Comparison of ENCODE assay signal across 16 mouse cellular contexts in genomic region chr13:21997821-21998220, GRCm38 (mm10). TPM values are rescaled to one million over a fixed set of nuclear protein-coding genes. Genes with fewer than 3 reads are reported as not detected.
DNase-seq lines count a peak whose midpoint lies in the region; ATAC-seq and TF ChIP-seq lines count a peak whose summit lies in the region.
"Had no signal": no experiment of that assay in that cellular context is flagged by ENCODE, and none has a peak within 500 bp of the region (broad histone marks: within the 10 kb centered on the region; RNA-seq: fewer than 3 reads in every experiment).

No protein-coding gene starts in this region.

- peak overlapping the region; percentile 79 for H3K4me2 ChIP-seq in heart, embryonic 11.5 days
- H3K4me2 ChIP-seq in liver, embryonic 11.5 days = peak overlapping the region; percentile 79
- no peak overlapping the region for H3K4me2 ChIP-seq in forebrain, embryonic 14.5 days (ENCODE audit: low read length)

- no peaks in the 10 kb centered on the region for H3K9me3 ChIP-seq in heart, embryonic 11.5 days (replicated peaks; ENCODE audit: control insufficient read depth, low read length)
- H3K9me3 ChIP-seq in liver, embryonic 11.5 days (ENCODE audit: control insufficient read depth, low read length) = no peaks in the 10 kb centered on the region
- H3K9me3 ChIP-seq in ES-Bruce4 (replicated peaks; ENCODE audit: control insufficient read depth, insufficient read depth, low read length, poor library complexity, severe bottlenecking) = no peaks in the 10 kb centered on the region
- H3K9me3 ChIP-seq in forebrain, embryonic 14.5 days (replicated peaks; ENCODE audit: control insufficient read depth, low read length) = no peaks in the 10 kb centered on the region; the same call in 1 of the 2 replicates
- H3K9me3 ChIP-seq: hindbrain, embryonic 15.5 days; megakaryocyte, embryonic 14.5 days had no signal

- no peak overlapping the region for H3K9ac ChIP-seq in heart, embryonic 11.5 days (ENCODE audit: low read depth, low read length)
- H3K9ac ChIP-seq in liver, embryonic 11.5 days (ENCODE audit: low read depth, low read length) = no peak overlapping the region
- 0 out of 2 replicates have a peak overlapping the region, but pooled peaks have one; percentile 46 for H3K9ac ChIP-seq in ES-Bruce4 (ENCODE audit: low read depth, poor library complexity, severe bottlenecking)
- no peak overlapping the region for H3K9ac ChIP-seq in forebrain, embryonic 14.5 days (ENCODE audit: low read length)
- H3K9ac ChIP-seq: hindbrain, embryonic 15.5 days had no signal

- no peak for ATAC-seq in heart, embryonic 11.5 days (replicated peaks; ENCODE audit: insufficient number of reproducible peaks, low FRiP score, low TSS enrichment)
- ATAC-seq in liver, embryonic 11.5 days (replicated peaks; ENCODE audit: low FRiP score) = no peak
- ATAC-seq in forebrain, embryonic 14.5 days = no peak
- ATAC-seq: lung, postnatal 0 days had no signal

- H3K27ac ChIP-seq in heart, embryonic 11.5 days (ENCODE audit: low read depth, low read length) = no peak overlapping the region
- no peak overlapping the region for H3K27ac ChIP-seq in liver, embryonic 11.5 days (ENCODE audit: low read depth, low read length)
- H3K27ac ChIP-seq in ES-Bruce4 (ENCODE audit: insufficient read depth, low read length) = no peak overlapping the region
- H3K27ac ChIP-seq in forebrain, embryonic 14.5 days (ENCODE audit: low read depth, low read length) = no peak overlapping the region
- no peak overlapping the region for H3K27ac ChIP-seq in left cerebral cortex, adult 2 months
- H3K27ac ChIP-seq: hindbrain, embryonic 15.5 days had no signal

- TF ChIP-seq CTCF in ES-Bruce4 (IDR thresholded peaks at IDR 0.05; ENCODE audit: low read depth, low read length) = no peak
- no peak for TF ChIP-seq CTCF in left cerebral cortex, adult 2 months (IDR thresholded peaks at IDR 0.05)

- H3K36me3 ChIP-seq in heart, embryonic 11.5 days (ENCODE audit: control insufficient read depth, insufficient read depth, low read length) = no peaks in the 10 kb centered on the region
- no peaks in the 10 kb centered on the region for H3K36me3 ChIP-seq in liver, embryonic 11.5 days (ENCODE audit: control insufficient read depth, insufficient read depth, low read length)
- no peaks in the 10 kb centered on the region for H3K36me3 ChIP-seq in ES-Bruce4 (ENCODE audit: control insufficient read depth, insufficient read depth, low read length, poor library complexity, severe bottlenecking)
- H3K36me3 ChIP-seq in forebrain, embryonic 14.5 days (ENCODE audit: control insufficient read depth, insufficient read depth, low read length) = no peaks in the 10 kb centered on the region
- H3K36me3 ChIP-seq: hindbrain, embryonic 15.5 days had no signal

- H3K27me3 ChIP-seq in heart, embryonic 11.5 days (ENCODE audit: control insufficient read depth, insufficient read depth, low read length) = peaks cover 59% of the 10 kb centered on the region
- H3K27me3 ChIP-seq in liver, embryonic 11.5 days (replicated peaks; ENCODE audit: control insufficient read depth, insufficient read depth, low read length) = peaks cover 51% of the 10 kb centered on the region
- peaks cover 9% of the 10 kb centered on the region for H3K27me3 ChIP-seq in ES-Bruce4 (ENCODE audit: control insufficient read depth, insufficient read depth, low read length, poor library complexity, severe bottlenecking)
- peaks cover 70% of the 10 kb centered on the region for H3K27me3 ChIP-seq in forebrain, embryonic 14.5 days (replicated peaks; ENCODE audit: control insufficient read depth, insufficient read depth, low read length)

- intact Hi-C loops in left cerebral cortex, adult 2 months (cut with DNase I) = no loop called here

- TF ChIP-seq POLR2A in ES-Bruce4 (IDR thresholded peaks at IDR 0.05; ENCODE audit: insufficient read depth, low read length) = no peak

- no peak for DNase-seq in heart, adult 8-10 months (ENCODE audit: low spot score)
- peak; percentile 25 for DNase-seq in liver, embryonic 11.5 days (ENCODE audit: low spot score)
- no peak for DNase-seq in liver
- no peak for DNase-seq in forebrain, embryonic 14.5 days (ENCODE audit: low spot score)
- no peak for DNase-seq in left cerebral cortex, adult 2 months (ENCODE audit: extremely low spot score in 1 of 2, low spot score in 2 of 2)
- no peak for DNase-seq in urinary bladder, adult 18-20 months (ENCODE audit: low spot score in 2 of 2)
- DNase-seq: B cell, adult 2 months; cerebellum, postnatal 36 days; thymus, adult 2 months had no signal

- 0% methylated on average over 4 of the region's 4 CpGs for WGBS in heart, embryonic 11.5 days (ENCODE audit: insufficient replicate concordance)
- whole genome bisulfite sequencing in liver, embryonic 11.5 days = 11% methylated on average over 4 of the region's 4 CpGs
- 6% methylated on average over 4 of the region's 4 CpGs for WGBS in forebrain, embryonic 14.5 days

- no peak for TF ChIP-seq EP300 in ES-Bruce4 (IDR thresholded peaks at IDR 0.05; ENCODE audit: insufficient read depth, low read depth, low read length)

- peak overlapping the region; percentile 47 for H3K4me3 ChIP-seq in heart, embryonic 11.5 days (ENCODE audit: low read depth, low read length)
- H3K4me3 ChIP-seq in liver, embryonic 11.5 days (ENCODE audit: low read depth, low read length) = peak overlapping the region; percentile 39
- no peak overlapping the region for H3K4me3 ChIP-seq in ES-Bruce4 (ENCODE audit: low read depth, low read length)
- H3K4me3 ChIP-seq in forebrain, embryonic 14.5 days (ENCODE audit: low read depth, low read length) = 0 out of 2 replicates have a peak overlapping the region, but pooled peaks have one; percentile 15
- no peak overlapping the region for H3K4me3 ChIP-seq in left cerebral cortex, adult 2 months
- H3K4me3 ChIP-seq: hindbrain, embryonic 15.5 days had no signal

- no peaks in the 10 kb centered on the region for H3K4me1 ChIP-seq in heart, embryonic 11.5 days (ENCODE audit: control insufficient read depth, insufficient read depth, low read length)
- H3K4me1 ChIP-seq in liver, embryonic 11.5 days (replicated peaks; ENCODE audit: control insufficient read depth, insufficient read depth, low read length) = peaks cover 8% of the 10 kb centered on the region; the same call in 1 of the 2 replicates
- H3K4me1 ChIP-seq in ES-Bruce4 (ENCODE audit: control insufficient read depth, insufficient read depth, low read length) = peaks cover 2% of the 10 kb centered on the region
- H3K4me1 ChIP-seq in forebrain, embryonic 14.5 days (ENCODE audit: control insufficient read depth, insufficient read depth, low read length) = peaks cover 11% of the 10 kb centered on the region; the same call in 1 of the 2 replicates

RNA-seq across cellular contexts. Expression of gene Prss16, which starts 11.7 kb away (rescaled TPM):
- 0.24 and 0.66 TPM in 2 replicates for polyA plus RNA-seq in heart, embryonic 11.5 days (2014; fragmentation: Nextera tagmentation; extraction: Ambion mirVana)
- total RNA-seq in heart, adult 8-10 months (2022) = under 1 TPM in 1 of 4 experiments, not detected in 3; 0.22 TPM
- 0.48 and 0.86 TPM in 2 replicates for polyA plus RNA-seq in liver, embryonic 11.5 days (2014; fragmentation: Nextera tagmentation; extraction: Ambion mirVana)
- polyA plus RNA-seq in ES-Bruce4 (2011; ENCODE audit: insufficient read depth, insufficient read length, low read depth, missing spikeins) = 4.1 and 6.9 TPM in 2 replicates
- polyA plus RNA-seq in forebrain, embryonic 14.5 days (2014; fragmentation: Nextera tagmentation; extraction: Ambion mirVana) = 0.10 TPM in 1 of 2 replicates, not detected in the other
- 1 to 10 TPM in 1 of 2 experiments, under 1 TPM in 1; 0.57 to 1.1 TPM for total RNA-seq in left cerebral cortex, adult 2 months (2021)
- total RNA-seq: layer of hippocampus, postnatal 10 days had no signal
- polyA plus RNA-seq: hindbrain, embryonic 15.5 days had no signal

RNA-seq across cellular contexts. Expression of gene Pom121l2, which starts 16.8 kb away (rescaled TPM):
- not detected in 2 replicates for polyA plus RNA-seq in heart, embryonic 11.5 days (2014; fragmentation: Nextera tagmentation; extraction: Ambion mirVana)
- total RNA-seq in heart, adult 8-10 months (2022) = not detected
- not detected in 2 replicates for polyA plus RNA-seq in liver, embryonic 11.5 days (2014; fragmentation: Nextera tagmentation; extraction: Ambion mirVana)
- not detected in 2 replicates for polyA plus RNA-seq in ES-Bruce4 (2011; ENCODE audit: insufficient read depth, insufficient read length, low read depth, missing spikeins)
- 0.14 TPM in 1 of 2 replicates, not detected in the other for polyA plus RNA-seq in forebrain, embryonic 14.5 days (2014; fragmentation: Nextera tagmentation; extraction: Ambion mirVana)
- not detected for total RNA-seq in left cerebral cortex, adult 2 months (2021)
- total RNA-seq: left cerebral cortex, postnatal 25 days had no signal
- polyA plus RNA-seq: hindbrain, embryonic 15.5 days; lung, postnatal 0 days had no signal

RNA-seq across cellular contexts. Expression of gene Hist1h2ah, which starts 37.5 kb away (rescaled TPM):
- 10.1 TPM in 1 of 2 replicates, not detected in the other for polyA plus RNA-seq in heart, embryonic 11.5 days (2014; fragmentation: Nextera tagmentation; extraction: Ambion mirVana)
- 10 to 100 TPM in 2 of 4 experiments, 1 to 10 TPM in 2; 1.7 to 11.1 (median 9.1) TPM for total RNA-seq in heart, adult 8-10 months (2022)
- 10.7 and 13.3 TPM in 2 replicates for polyA plus RNA-seq in liver, embryonic 11.5 days (2014; fragmentation: Nextera tagmentation; extraction: Ambion mirVana)
- polyA plus RNA-seq in ES-Bruce4 (2011; ENCODE audit: insufficient read depth, insufficient read length, low read depth, missing spikeins) = 13.0 and 17.2 TPM in 2 replicates
- polyA plus RNA-seq in forebrain, embryonic 14.5 days (2014; fragmentation: Nextera tagmentation; extraction: Ambion mirVana) = 4.8 and 8.3 TPM in 2 replicates
- 10 to 100 TPM; 18.8 to 25.6 TPM for total RNA-seq in left cerebral cortex, adult 2 months (2021)

RNA-seq across cellular contexts. Expression of gene Hist1h2bk, which starts 37.8 kb away (rescaled TPM):
- polyA plus RNA-seq in heart, embryonic 11.5 days (2014; fragmentation: Nextera tagmentation; extraction: Ambion mirVana) = 2.2 and 3.9 TPM in 2 replicates
- total RNA-seq in heart, adult 8-10 months (2022) = 10 to 100 TPM in 1 of 4 experiments, 1 to 10 TPM in 3; 4.6 to 13.2 (median 8.3) TPM
- polyA plus RNA-seq in liver, embryonic 11.5 days (2014; fragmentation: Nextera tagmentation; extraction: Ambion mirVana) = 4.1 and 4.6 TPM in 2 replicates
- polyA plus RNA-seq in ES-Bruce4 (2011; ENCODE audit: insufficient read depth, insufficient read length, low read depth, missing spikeins) = 54.4 and 58.6 TPM in 2 replicates
- polyA plus RNA-seq in forebrain, embryonic 14.5 days (2014; fragmentation: Nextera tagmentation; extraction: Ambion mirVana) = 2.5 and 3.5 TPM in 2 replicates
- 10 to 100 TPM; 12.2 to 13.5 TPM for total RNA-seq in left cerebral cortex, adult 2 months (2021)

RNA-seq across cellular contexts. Expression of gene Hist1h4i, which starts 43.3 kb away (rescaled TPM):
- polyA plus RNA-seq in heart, embryonic 11.5 days (2014; fragmentation: Nextera tagmentation; extraction: Ambion mirVana) = 12.1 and 15.7 TPM in 2 replicates
- 10 to 100 TPM; 11.6 to 17.7 (median 15.2) TPM for total RNA-seq in heart, adult 8-10 months (2022)
- 36.9 and 39.3 TPM in 2 replicates for polyA plus RNA-seq in liver, embryonic 11.5 days (2014; fragmentation: Nextera tagmentation; extraction: Ambion mirVana)
- polyA plus RNA-seq in ES-Bruce4 (2011; ENCODE audit: insufficient read depth, insufficient read length, low read depth, missing spikeins) = 5.6 and 6.5 TPM in 2 replicates
- 14.0 and 18.0 TPM in 2 replicates for polyA plus RNA-seq in forebrain, embryonic 14.5 days (2014; fragmentation: Nextera tagmentation; extraction: Ambion mirVana)
- total RNA-seq in left cerebral cortex, adult 2 months (2021) = 10 to 100 TPM; 58.2 to 75.2 TPM

Comparison
In these comparisons a context has a peak if more than half of its experiments do, and no peak if none do; other contexts are left out.
1. H3K4me3 ChIP-seq: peak in heart, embryonic 11.5 days (single experiment), liver, embryonic 11.5 days (single experiment) and forebrain, embryonic 14.5 days (single experiment); none in ES-Bruce4 (single experiment) and left cerebral cortex, adult 2 months (single experiment).